Mouse (Mus musculus): Measurements from ENCODE around the gene Wdr24. TPM values are rescaled to one million over a fixed set of nuclear protein-coding genes. Genes with fewer than 3 reads are reported as not detected.

Wdr24 gene
- polyA plus RNA-seq (2014; fragmentation: Illumina TruSeq; extraction: RNeasy Lipid Tissue Mini Kit (QIAGEN cat#74804); ENCODE audit: low read depth, low replicate concordance), result 0.47 TPM

GRCm38 (mm10) chr17:25823452-25823851 lies at the start of gene Wdr24:
Gene Wdr24 (plus strand): TSS chr17:25823627.

GRCm38 (mm10) chr17:25785281-25785745 lies 38.1 kb upstream of the Wdr24 start, which contains the start of gene Haghl:
Gene Haghl (minus strand): TSS chr17:25785673.

GRCm38 (mm10) chr17:25786280-25786679 lies 37.1 kb upstream of the Wdr24 start, which contains the start of gene Ccdc78:
Gene Ccdc78 (plus strand): TSS chr17:25786580.

GRCm38 (mm10) chr17:25792615-25793014 lies 30.8 kb upstream of the Wdr24 start, which contains the start of gene Fam173a:
Gene Fam173a (minus strand): TSS chr17:25792901.

GRCm38 (mm10) chr17:25795609-25796092 lies 27.8 kb upstream of the Wdr24 start, which contains the start of gene AC134908.4:
Gene AC134908.4 (minus strand): TSS chr17:25795659.

GRCm38 (mm10) chr17:25796951-25797369 lies 26.5 kb upstream of the Wdr24 start, which contains the start of gene Metrn:
Gene Metrn (minus strand): TSS chr17:25797136.

GRCm38 (mm10) chr17:25808789-25809605 lies 14.4 kb upstream of the Wdr24 start, which contains the start of gene Fbxl16:
Gene Fbxl16 (plus strand): TSS chr17:25809085.

GRCm38 (mm10) chr17:25828712-25829557 lies 5.5 kb downstream of the Wdr24 start, which contains the start of gene Jmjd8:
Gene Jmjd8 (plus strand): TSS chr17:25828867.

GRCm38 (mm10) chr17:25833291-25833663 lies 9.8 kb downstream of the Wdr24 start, which contains the start of gene Stub1:
Gene Stub1 (minus strand): TSS chr17:25833404.

GRCm38 (mm10) chr17:25837076-25837410 lies 13.6 kb downstream of the Wdr24 start, which contains the start of gene Rhbdl1:
Gene Rhbdl1 (minus strand): TSS chr17:25837295.

GRCm38 (mm10) chr17:25841117-25841880 lies 17.9 kb downstream of the Wdr24 start, which contains the start of gene Gm20683:
Gene Gm20683 (minus strand): TSS chr17:25841763.

GRCm38 (mm10) chr17:25844396-25844901 lies 21.0 kb downstream of the Wdr24 start, which contains the start of gene Rhot2:
Gene Rhot2 (minus strand): TSS chr17:25844851.

GRCm38 (mm10) chr17:25860832-25861703 lies 37.6 kb downstream of the Wdr24 start, which contains the start of gene Wdr90:
Gene Wdr90 (minus strand): TSS chr17:25861501.

GRCm38 (mm10) chr17:25868601-25869191 lies 45.3 kb downstream of the Wdr24 start, which contains the start of gene Mcrip2:
Gene Mcrip2 (minus strand): TSS chr17:25868764.

GRCm38 (mm10) chr17:25874721-25875170 lies 51.3 kb downstream of the Wdr24 start, which contains the start of gene Mettl26:
Gene Mettl26 (plus strand): TSS chr17:25875074.

Data from adrenal gland, adult 10 weeks (tissue).